Mouse (Mus musculus): ENCODE measurements around the gene Agtpbp1.

GRCm38 (mm10) chr13:59613868-59614267, 28.8 kb upstream of the Agtpbp1 start:
- TF ChIP-seq POLR2AphosphoS5 (IDR thresholded peaks at IDR 0.05; ENCODE audit: insufficient replicate concordance, low read depth, low read length) (no peak), TAL1 (conservative IDR thresholded peaks at IDR 0.05; ENCODE audit: low read depth, low read length) (no peak), CTCF (IDR thresholded peaks at IDR 0.05; ENCODE audit: low read depth, low read length) (no peak), GATA1 (IDR thresholded peaks at IDR 0.05; ENCODE audit: borderline replicate concordance, low read length) (no peak)

Data from G1E (cell line).